Mouse (Mus musculus): ENCODE measurements around the gene Macrod2.

Gene Macrod2

DNA sequence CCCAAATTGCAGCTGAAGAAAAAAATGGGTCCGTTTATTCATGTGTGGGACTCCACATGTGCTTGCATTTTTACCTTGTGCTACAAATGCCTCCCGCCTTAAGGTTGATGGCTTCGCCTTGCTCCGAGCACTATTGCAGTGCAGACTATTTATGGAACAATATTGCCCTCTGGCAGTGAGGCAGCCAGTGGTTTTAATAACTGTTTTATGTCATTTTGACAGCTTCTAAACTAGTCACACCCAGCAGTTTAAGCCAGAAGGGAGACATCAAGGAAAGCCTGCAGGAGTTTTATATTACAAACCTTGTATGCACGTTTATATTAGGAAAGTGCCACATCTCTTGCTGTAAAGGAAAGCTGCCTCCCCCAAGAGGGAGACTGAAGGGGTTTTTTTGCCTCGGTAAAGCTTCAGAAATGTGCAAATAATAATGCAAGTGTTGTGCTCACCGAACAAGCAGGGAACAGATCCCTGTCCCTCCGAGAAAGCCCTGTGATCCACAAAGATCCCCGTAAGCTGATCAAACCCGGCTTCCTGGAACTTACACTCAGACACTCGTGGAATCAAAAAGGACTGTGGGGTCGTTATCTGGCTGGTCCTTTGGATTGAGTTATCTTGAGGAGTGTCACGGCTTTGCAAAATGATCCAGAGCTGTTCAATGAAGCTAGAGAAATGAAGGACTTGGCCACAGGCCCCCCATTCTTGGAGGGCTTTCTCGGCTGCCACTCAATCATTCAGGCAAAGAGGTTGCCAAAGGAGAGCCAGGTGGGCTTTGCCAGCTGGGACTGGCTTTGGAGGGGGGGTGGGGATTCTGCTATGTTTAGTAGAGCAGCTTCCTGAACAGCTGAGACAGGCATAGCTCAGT, 1663.0 kb downstream of the Macrod2 start:
- no peak for DNase-seq

DNA sequence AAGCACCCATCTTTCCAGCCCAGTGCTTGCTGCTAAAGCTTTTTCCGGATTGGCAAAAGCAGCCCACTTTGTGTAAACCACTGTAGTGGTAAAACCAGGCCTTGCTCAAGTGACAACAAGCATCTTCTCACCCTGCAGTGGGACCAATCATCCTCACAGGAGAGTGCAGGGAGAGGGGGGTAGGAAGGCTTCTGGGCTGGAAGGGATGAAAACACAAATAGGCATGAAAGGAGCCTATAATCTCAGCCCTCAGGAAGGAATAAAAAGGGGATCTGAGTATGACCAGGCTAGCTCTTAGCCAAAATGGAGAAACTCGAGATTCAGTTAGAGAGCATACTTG, 1663.6 kb downstream of the Macrod2 start:
- DNase-seq, result no peak

DNA sequence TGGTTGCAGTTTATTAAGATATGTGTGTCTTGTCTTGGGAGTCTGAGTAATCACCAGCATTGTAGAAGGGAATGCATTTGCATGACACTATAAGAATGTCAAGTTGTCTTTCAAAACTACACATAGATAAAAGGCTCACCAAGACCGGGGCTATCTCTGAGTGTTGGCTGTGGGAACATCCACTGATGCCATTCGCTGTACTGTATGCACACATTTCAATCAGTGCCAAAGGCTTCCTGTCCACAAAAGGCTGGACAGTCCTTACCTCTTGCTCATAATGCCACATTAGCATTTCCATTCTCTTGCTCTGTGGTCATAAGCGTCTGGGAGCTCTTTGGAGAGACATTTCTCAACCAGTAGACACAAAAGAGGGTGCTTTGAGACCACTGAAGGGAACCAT, 1713.8 kb downstream of the Macrod2 start:
- no peak for DNase-seq

DNA sequence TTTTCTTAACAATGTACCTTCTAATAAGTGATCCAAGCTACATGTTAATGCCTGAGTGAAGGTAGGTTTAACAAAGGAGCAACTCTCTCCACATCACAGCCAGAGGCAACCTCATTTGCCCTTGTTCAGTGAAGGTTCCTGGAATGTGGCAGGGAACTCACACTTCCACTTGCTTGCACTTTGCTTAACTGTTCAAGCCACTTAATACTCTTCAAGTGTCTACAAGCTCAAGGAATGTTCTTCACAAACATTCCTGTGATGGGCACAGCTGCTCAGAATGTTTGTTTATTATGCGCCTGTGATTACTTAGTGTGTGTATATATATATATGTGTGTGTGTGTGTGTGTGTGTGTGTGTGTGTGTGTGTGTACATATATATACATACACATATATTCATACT, 1721.5 kb downstream of the Macrod2 start:
- DNase-seq, result peak; percentile 41 to 63

DNA sequence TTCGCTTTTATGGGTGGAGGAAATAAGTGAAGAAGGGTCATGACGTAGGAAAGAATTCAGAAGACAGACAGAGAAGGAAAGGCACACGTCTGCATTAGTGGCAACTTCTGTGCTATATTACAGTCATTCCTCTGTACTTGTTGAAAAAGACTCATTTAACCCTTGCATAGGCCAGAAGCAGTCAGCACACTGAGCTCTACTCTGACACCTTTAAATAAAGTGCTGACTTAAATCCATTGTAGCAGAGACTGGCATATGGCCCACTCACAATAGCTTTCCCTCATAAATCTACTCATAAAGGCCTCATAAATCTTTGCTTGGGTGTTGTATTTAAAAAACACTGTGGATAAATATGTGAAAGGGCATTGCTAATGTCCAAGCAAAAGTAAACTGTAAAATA, 1733.0 kb downstream of the Macrod2 start:
- DNase-seq, result no peak

DNA sequence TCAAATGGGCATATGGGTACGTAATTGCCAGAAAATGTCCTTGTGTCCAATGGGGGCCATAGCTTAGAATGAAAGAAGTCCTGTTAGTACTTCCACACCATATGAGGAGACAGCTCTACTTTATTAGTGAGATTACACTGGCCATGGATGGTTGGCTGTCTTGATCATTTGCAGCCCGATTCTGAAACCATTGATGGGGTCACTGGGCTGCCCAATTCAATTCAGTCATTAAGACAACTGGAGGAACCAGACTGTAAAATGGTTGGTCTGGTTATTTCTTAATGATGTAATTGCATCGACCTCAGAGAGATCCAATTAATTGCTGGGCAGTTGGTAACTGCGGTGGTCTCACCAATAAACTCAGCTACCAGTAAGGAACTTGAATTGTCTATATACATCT, 1734.1 kb downstream of the Macrod2 start:
- no peak for DNase-seq

DNA sequence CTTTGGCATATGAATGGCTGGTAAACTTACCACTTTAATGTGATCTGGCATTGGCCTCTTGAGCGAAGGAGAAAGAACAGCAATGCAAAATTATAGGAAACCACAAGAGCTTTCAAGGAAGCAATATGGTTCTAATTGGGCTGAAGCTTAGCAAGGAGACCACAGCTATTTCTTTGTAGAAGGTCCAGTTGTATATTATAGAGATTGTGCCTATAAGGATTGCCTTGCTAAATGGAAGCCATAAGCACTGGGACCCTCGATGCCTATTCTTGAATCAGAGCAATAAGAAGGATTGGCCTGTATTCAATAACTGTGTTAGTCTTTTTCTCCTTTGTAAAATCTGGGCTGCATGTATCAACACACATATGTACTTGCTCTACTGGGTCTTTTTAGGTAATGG, 1754.2 kb downstream of the Macrod2 start:
- DNase-seq, result no peak

DNA sequence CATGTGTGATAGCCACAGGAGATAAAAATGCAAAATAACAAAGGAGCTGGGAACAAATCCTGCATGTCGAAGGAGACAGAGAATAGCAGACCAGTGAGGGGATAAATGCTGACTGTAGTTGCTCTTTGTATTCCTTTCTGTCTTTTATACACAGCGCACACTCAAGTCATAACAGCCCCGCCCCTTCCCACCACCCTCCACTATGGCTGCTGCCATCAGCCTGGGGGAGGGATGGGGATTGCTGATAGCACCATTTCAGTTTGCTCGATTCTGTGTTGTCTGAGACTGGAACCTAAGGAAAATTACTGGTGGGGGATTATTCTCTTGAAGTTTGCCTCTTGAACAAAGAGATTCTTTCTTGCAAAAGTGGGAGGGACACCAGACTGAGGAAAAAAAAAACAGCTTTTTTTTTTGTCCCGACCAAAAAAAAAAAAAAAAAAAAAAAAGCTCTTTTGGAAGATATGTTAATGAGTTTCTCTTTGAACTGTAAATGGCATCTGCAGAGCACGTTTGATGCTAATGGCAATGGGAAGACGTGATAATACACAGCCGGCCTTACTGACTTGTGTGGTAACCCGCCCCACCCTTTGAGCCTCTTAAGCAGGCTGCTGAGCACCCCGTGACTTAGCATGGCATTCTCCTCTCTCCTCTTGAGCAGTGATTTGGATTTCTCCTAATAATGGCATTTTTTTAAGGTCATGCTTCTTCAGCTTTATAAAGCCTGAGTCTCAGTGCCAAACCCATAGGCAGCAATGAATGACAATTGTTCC, 1768.6 kb downstream of the Macrod2 start:
- DNase-seq, result no peak

DNA sequence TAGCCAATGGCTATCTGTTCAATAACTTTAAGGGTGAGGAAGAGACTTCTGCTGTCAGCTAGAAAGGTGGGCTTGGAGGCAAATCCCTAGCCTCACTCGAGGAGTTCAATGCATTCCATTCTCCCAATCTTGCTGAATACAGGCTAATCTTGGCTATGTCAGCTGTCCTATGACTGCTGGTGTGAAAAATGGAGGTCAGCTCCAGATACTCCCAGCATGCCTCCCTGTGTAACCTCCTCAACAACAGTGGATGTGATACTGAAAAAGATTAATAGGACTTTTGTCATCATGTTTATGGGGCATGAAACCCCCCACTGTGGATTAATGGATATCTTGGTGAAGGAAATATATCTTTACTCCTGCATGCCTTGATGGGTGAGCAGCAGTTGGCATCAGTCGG, 1774.5 kb downstream of the Macrod2 start:
- no peak for DNase-seq

DNA sequence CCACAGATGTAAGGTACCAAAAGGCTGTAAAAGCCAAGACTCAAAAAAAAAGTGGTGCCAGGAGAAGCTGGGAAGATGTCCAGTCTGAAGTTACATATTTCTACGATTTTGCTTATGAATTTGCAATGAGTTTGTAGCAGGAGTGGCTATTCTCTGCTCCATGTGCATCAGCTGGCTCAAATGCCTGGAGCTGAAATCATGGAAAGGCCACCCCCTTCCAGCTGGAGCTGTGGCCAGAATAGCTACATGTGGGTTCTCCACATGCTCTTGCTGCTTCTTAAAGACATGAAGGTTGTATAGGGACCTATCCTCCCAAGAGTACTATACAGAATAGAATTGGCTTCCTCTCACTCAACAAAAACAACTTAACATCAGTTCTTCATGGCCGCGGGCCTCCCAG, 1777.6 kb downstream of the Macrod2 start:
- no peak for DNase-seq

DNA sequence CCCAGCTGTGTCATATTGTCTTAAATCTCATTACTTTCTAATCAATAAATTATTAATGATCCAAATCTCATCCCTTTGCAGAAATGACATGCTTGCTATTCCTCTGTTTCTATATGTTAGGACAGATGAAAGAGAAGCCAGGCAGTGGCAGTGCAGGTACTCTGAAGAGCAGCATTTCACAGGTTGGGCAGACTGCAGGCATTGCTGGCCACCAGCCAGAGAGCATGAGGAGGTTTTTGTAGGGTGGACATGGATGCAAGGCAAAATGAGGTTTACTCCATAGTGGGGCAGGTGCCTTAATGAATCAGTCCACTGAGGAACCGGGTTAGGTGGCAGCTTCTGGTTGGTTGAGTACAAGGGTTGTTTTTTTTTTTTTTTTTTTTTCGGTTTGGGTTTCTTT, 1778.9 kb downstream of the Macrod2 start:
- DNase-seq, result no peak

DNA sequence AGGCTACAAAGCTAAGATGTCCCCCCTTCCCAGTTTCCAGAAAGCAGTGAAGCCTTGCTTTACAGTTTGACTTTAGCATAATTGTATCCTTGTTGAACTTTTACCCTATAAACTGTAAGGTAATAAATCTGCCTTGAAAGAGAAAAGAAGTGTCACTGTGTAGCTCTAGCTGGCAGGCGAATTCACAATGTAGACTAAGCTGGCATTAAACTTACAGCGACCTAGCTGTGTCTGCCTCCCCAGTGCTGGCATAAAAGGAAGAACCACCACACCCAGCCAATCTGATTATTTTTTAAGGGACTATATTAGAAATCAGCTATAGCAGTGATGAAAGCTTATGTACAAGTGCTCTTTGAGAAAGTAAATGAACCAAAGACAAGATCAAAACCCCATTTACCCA, 1791.8 kb downstream of the Macrod2 start:
- no peak for DNase-seq

DNA sequence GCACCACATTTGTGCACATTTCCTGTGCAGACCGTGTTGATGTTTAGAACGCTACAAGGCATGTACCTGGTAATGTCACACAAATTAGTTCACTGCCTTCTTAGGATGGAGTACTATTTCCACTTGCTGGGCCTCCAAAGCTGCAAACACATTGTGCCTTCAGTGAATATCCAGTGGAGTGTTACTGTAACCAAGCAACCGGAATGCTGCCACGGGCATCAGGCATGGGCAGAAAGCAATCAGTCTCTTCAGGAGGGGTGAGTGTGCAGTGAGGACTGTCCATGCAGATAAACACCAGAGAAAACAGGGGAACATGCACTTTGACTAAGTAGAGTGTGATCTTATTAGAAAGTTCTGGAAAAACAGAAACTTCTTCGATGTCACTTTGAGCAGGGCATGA, 1792.3 kb downstream of the Macrod2 start:
- no peak for DNase-seq

DNA sequence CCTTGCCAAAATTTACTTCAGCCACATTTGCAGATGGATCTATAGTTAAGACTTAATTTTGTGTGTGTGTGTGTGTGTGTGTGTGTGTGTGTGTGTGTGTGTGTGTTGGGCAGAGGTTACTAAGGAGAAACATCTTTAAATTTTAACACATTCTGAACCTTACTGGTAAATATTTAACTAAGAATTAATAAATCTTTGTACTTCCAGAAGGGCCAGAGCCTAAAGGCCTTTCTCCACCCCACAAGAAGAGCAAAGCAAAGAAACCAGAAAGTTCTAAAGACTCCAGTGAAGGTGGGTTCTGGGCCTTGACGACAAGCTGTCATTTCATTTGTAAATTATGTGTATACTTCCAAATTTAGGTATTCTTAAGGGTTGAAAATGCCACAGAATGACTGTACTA, 1822.3 kb downstream of the Macrod2 start:
- DNase-seq, result no peak

DNA sequence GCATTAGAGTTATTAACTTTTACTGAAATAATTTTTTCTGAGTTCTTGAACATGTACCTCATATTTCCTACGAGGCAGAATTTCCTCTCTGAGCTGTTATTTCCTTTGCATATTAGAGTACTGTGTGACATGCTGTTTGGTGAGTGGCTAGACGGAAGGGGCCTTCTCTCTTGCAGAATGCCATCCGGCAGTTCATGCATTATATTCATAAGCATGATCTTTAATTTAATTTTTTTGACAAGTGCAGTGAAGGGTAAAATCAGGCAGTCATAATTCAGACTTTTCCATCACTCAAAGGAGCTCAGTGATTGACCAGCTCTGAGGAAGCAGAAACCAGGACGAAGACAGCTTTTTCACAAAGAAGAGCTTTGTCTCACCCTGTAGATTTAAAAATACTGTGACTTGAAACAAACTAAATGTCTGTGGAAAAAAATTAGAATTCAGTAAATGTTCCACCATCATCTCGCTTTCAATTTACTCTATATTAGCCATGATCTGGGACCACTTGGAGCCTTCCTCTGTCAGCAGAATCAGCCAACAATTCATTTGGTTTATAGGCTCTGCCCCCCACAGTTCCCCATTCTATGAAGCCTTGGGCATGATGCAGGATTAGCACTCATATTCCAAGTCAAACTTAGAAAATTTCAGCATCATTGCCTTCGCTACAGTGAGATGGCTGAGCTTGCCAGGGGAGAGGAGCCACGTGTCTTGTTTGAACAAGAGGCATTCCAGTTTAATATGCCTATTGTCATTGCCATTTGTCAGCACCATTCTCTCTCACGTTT, 1827.2 kb downstream of the Macrod2 start:
- no peak for DNase-seq

DNA sequence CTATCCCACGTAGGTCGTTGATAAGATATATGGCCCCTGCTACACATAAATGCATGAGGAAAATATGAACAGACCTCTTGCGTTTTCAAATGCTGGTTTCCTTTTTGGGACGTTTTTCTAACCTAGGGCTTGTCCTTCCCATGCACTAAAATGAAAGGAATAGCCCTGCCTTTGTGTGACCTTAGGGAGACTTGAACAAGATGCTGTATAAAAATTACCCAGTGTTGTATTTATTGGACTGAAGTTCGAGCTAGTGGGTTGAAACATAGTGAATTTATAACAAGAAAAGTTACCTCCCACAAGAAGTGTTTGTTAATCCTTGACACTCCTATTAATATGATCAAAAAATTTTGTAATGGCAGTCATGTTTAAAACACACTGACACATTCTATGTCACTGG, 1827.8 kb downstream of the Macrod2 start:
- no peak for DNase-seq

DNA sequence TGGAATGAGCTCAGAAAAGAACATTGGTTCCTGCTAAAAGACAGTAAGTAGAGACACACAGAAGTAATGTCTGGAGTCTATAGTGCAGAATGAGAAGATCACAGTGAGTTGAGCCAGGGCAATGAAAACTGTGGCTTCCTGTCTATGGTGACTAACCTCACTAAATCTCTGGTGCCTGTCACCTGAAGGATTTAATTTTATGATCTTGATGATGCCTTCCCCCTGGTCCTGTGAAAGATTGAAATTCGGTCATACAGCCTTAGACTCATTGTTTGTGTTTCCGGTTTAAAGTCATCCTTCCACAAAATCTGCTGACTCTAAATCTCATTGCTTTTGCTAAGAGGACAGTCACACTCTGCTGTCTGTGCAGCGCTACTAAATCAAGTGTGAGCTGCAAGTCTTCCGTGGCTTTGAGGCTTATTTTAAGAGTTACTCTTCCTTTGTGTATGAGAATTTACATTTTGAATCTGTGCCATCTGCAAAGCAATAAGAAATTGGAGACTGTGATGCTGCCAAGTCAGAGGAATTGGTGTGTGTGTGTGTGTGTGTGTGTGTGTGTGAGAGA, 1836.0 kb downstream of the Macrod2 start:
- DNase-seq, result no peak

DNA sequence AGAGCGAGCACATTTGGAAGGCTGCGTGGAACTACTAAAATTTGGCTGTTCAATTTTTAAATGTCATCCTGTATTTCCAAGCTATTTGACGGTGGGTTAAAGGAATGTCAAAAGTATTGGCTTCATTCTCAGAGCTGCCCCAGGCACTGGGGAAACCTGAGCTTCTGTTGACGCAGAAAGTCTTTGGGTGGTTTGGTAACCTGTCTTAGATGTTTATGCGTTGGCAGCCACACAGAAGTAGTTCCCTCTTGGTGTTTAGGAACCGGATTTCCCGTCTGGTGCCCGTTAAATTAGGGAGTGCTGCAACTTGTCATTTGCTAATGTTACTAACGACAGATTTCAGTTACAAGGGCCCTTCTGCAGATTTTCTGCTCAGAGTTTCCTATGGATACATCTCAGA, 1837.7 kb downstream of the Macrod2 start:
- no peak for DNase-seq

DNA sequence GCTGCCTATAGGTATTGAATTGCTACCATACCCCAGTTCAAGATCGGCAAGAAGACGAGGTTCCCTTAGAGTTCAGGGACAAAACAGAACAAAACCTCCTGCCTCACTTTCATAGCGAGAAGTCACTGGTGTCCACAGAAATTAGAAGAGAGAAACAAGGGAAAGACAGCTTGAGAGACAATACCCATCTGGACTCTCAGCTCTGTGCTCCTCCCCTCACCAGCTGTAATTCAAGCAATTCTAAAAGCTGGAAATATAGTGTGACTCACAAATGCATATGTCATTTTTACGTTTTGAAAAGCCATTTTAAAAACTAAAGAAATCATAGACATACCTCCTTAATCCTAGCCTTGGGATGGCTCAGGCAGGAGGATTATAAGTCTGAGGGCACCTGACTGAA, 1848.4 kb downstream of the Macrod2 start:
- DNase-seq, result no peak

DNA sequence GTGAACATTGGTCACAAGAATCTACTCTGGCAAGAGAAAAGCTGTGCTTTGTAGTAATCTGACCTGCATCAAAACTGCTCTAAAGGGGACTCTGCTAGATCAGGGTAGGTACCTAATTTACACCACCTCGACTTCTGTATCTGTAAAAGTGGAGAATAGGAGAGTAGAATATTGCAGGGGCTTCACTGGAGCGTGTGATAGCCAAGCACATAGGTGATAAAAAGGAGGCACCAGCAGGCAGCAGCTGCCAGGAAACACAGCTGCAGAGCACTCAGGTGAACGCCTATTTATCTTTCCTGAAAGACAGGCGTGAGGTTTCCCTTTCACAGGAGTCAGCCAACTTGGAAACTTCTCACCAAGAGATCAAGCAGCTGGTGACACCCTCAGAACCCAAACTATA, 1855.3 kb downstream of the Macrod2 start:
- DNase-seq, result no peak

DNA sequence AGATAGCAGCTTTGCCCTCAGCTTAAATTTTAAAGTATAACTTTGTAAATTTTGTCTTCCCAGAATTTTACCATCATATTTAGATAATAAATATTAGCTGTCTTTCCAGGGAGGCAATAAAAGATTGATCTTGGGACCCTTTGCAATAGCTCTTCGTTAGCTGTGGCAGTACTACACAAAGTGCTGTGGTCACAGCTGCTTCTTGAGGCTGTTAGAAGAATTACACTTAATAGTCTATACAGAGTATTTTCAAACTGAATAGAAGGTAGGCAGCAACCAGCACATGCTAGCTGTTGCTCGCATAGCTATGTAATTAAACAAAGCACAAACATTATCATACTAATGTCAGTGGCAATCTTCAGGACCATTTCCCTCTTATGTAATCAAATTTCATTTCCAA, 1856.4 kb downstream of the Macrod2 start:
- DNase-seq, result no peak

DNA sequence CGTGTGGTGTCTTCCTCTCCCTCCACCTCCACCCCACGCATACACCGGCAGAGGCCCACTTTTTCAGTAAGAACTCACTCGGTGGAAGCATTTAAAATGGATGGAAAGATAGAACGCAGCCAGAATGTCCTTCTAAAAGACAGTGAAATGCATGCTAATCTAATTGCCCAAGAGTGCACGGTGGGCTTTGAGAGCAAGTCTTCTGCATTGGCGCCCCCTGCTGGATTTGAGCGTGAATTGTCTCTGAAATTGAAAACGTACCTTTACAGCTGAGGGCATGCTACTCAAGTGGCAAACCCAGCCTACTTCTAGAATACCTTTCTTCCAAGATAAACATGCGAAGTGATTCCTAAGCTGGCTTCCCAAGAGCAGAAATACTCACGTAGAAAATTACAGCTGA, 1858.8 kb downstream of the Macrod2 start:
- peak; percentile 52 to 69 for DNase-seq

DNA sequence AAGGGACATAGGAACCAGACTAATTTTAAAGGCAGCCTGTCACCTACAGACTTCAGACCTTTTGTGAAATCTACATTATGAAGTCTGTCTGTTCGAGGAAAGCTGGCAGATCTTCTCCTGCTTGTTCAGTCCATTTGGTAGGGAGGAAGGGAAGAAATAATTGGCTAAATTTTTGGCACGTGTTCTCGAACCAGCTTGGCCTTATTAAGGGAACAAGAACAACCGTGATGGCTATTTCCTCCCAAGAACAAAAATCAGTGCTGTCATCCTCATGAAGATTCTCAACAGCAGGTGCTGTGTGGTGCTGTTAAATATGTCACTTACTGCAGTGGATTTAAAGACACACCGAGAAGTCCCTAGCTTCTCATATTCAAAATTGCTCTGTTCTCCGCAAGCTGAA, 1859.5 kb downstream of the Macrod2 start:
- no peak for DNase-seq
